In the genomic region with DNA sequence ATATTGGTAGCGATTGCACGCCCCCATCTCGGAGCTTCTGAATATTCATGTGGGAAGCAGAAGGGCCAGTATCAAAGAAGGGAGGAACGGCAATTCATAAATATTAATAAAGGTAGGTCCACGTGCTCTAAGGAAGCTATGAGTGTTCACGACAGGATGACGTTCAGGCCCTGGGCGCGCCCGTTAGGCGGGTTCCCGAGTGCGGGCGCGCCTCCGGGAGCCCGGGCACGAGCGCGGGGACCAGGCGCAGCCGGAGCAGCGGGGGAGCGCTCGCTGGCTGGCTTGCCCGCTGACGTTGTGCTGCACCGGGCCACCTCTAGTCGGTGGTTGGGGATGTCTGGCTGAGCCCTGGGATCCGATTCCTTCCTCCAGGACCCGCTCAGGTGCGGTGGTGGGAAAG, we compare ENCODE assay signal across 9 mouse cellular contexts. TPM values are rescaled to one million over a fixed set of nuclear protein-coding genes. Genes with fewer than 3 reads are reported as not detected.
DNase-seq lines count a peak whose midpoint lies in the region; ATAC-seq and TF ChIP-seq lines count a peak whose summit lies in the region.
"Had no signal": no experiment of that assay in that cellular context is flagged by ENCODE, and none has a peak within 500 bp of the region (broad histone marks: within the 10 kb centered on the region; RNA-seq: fewer than 3 reads in every experiment).

No protein-coding gene starts in this region.

- peak overlapping the region; percentile 90 for H3K9ac ChIP-seq in hindbrain, embryonic 15.5 days
- H3K9ac ChIP-seq in lung, postnatal 0 days (replicated peaks; ENCODE audit: low read depth) = no peak overlapping the region

- H3K9me3 ChIP-seq in hindbrain, embryonic 15.5 days = no peaks in the 10 kb centered on the region
- no peaks in the 10 kb centered on the region for H3K9me3 ChIP-seq in lung, postnatal 0 days (ENCODE audit: low read length)

- ATAC-seq in hindbrain, embryonic 15.5 days (ENCODE audit: low FRiP score, low read depth) = peak; percentile 92
- peak; percentile 85 for ATAC-seq in lung, postnatal 0 days

- TF ChIP-seq EP300 in lung, postnatal 0 days (IDR thresholded peaks at IDR 0.05) = no peak

- no peaks in the 10 kb centered on the region for H3K27me3 ChIP-seq in hindbrain, embryonic 15.5 days
- 0 out of 2 replicates have a peak, but pooled peaks cover 5% of the 10 kb centered on the region for H3K27me3 ChIP-seq in lung, postnatal 0 days (replicated peaks; ENCODE audit: insufficient read depth, low read length)

- peak overlapping the region; percentile 71 for H3K4me3 ChIP-seq in cortical plate, adult 2 months (ENCODE audit: insufficient read depth, low read length)
- peak overlapping the region; percentile 82 for H3K4me3 ChIP-seq in hindbrain, embryonic 15.5 days
- H3K4me3 ChIP-seq in lung, postnatal 0 days (ENCODE audit: low read depth, low read length) = peak overlapping the region; percentile 30

- no peak for TF ChIP-seq CTCF in cortical plate, adult 2 months (IDR thresholded peaks at IDR 0.05; ENCODE audit: extremely low read depth, insufficient read depth, low read length)
- 0 out of 2 replicates have a peak, but pooled peaks have one; percentile 22 for TF ChIP-seq CTCF in lung, postnatal 0 days (IDR thresholded peaks at IDR 0.05)

- peak; percentile 89 for TF ChIP-seq POLR2A in cortical plate, adult 2 months (IDR thresholded peaks at IDR 0.05; ENCODE audit: extremely low read depth, insufficient read depth, low read length)

- H3K27ac ChIP-seq in cortical plate, adult 2 months (ENCODE audit: insufficient read depth, low read length) = peak overlapping the region; percentile 20
- H3K27ac ChIP-seq in hindbrain, embryonic 15.5 days (replicated peaks) = peak overlapping the region; percentile 95
- no peak overlapping the region for H3K27ac ChIP-seq in lung, postnatal 0 days (ENCODE audit: low read length)
- H3K27ac ChIP-seq: macrophage had no signal

- WGBS in hindbrain, embryonic 15.5 days = under 1% methylated on average over 32 of the region's 32 CpGs
- under 1% methylated on average over 30 of the region's 32 CpGs for WGBS in lung, postnatal 0 days

- H3K4me1 ChIP-seq in cortical plate, adult 2 months (ENCODE audit: control insufficient read depth, insufficient read depth, low read length) = peaks cover 4% of the 10 kb centered on the region
- H3K4me1 ChIP-seq in hindbrain, embryonic 15.5 days (replicated peaks) = peaks cover 30% of the 10 kb centered on the region
- no peaks in the 10 kb centered on the region for H3K4me1 ChIP-seq in lung, postnatal 0 days (ENCODE audit: insufficient read depth, low read depth, low read length)

- peaks cover 4% of the 10 kb centered on the region for H3K36me3 ChIP-seq in hindbrain, embryonic 15.5 days
- H3K36me3 ChIP-seq in lung, postnatal 0 days (ENCODE audit: insufficient read depth, low read length) = no peaks in the 10 kb centered on the region

- peak overlapping the region; percentile 85 for H3K4me2 ChIP-seq in hindbrain, embryonic 15.5 days
- H3K4me2 ChIP-seq in lung, postnatal 0 days (replicated peaks; ENCODE audit: low read depth, low read length) = peak overlapping the region; percentile 73

- DNase-seq in adrenal gland, postnatal 10 days = peak; percentile 82
- peak; percentile 62 to 71 for DNase-seq in gastrocnemius, adult 8-10 months (ENCODE audit: low spot score in 2 of 2)
- DNase-seq in layer of hippocampus, postnatal 36 days = peak; percentile 91 to 93
- peak; percentile 60 for DNase-seq in lung, postnatal 0 days (ENCODE audit: low spot score)
- peak; percentile 89 for DNase-seq in retina, postnatal 1 day
- DNase-seq in c-Kit-positive CD71-positive TER-119-positive erythroid progenitor cells, embryonic 14.5 days (ENCODE audit: low spot score) = no peak

RNA-seq across cellular contexts. Expression of a gene that starts 10.9 kb away (rescaled TPM):
- total RNA-seq in adrenal gland, postnatal 10 days (2021) = 1 to 10 TPM; 7.6 to 9.3 TPM
- polyA plus RNA-seq in cortical plate, adult 2 months (2012; rRNA removed) = 318 and 330 TPM in 2 replicates
- 1 to 10 TPM; 3.4 to 7.5 (median 6.9) TPM for total RNA-seq in gastrocnemius, adult 8-10 months (2022)
- 533 and 554 TPM in 2 replicates for polyA plus RNA-seq in hindbrain, embryonic 15.5 days (2015; fragmentation: Nextera tagmentation; extraction: Ambion mirVana)
- 100 to 1,000 TPM; 287 to 299 TPM for total RNA-seq in layer of hippocampus, postnatal 36 days (2021)
- polyA plus RNA-seq in lung, postnatal 0 days (2015; fragmentation: Nextera tagmentation; extraction: Ambion mirVana) = 2.5 and 3.5 TPM in 2 replicates
- polyA plus RNA-seq: macrophage had no signal

RNA-seq across cellular contexts. Expression of a gene that starts 35.3 kb away (rescaled TPM):
- 100 to 1,000 TPM; 153 to 177 TPM for total RNA-seq in adrenal gland, postnatal 10 days (2021)
- 117 and 119 TPM in 2 replicates for polyA plus RNA-seq in cortical plate, adult 2 months (2012; rRNA removed)
- 10 to 100 TPM; 66.4 to 84.8 (median 75.7) TPM for total RNA-seq in gastrocnemius, adult 8-10 months (2022)
- polyA plus RNA-seq in hindbrain, embryonic 15.5 days (2015; fragmentation: Nextera tagmentation; extraction: Ambion mirVana) = 116 and 124 TPM in 2 replicates
- 100 to 1,000 TPM in 1 of 2 experiments, 10 to 100 TPM in 1; 90.0 to 100 TPM for total RNA-seq in layer of hippocampus, postnatal 36 days (2021)
- 78.8 and 81.5 TPM in 2 replicates for polyA plus RNA-seq in lung, postnatal 0 days (2015; fragmentation: Nextera tagmentation; extraction: Ambion mirVana)

Comparison
In these comparisons a context has a peak if more than half of its experiments do, and no peak if none do; other contexts are left out.
1. H3K4me3 ChIP-seq: peak in every context shown above with its lines; median percentile 82 in hindbrain, embryonic 15.5 days; 71 in cortical plate, adult 2 months; 30 in lung, postnatal 0 days.
2. RNA of a gene that starts 10.9 kb away (total RNA-seq): 287 to 299 TPM in layer of hippocampus, postnatal 36 days; 7.6 to 9.3 TPM in adrenal gland, postnatal 10 days and 3.4 to 7.5 TPM in gastrocnemius, adult 8-10 months; every median in the first group is over 10 times any median in the second.